Mouse (Mus musculus): ENCODE measurements around the gene Rhbdl3. TPM values are rescaled to one million over a fixed set of nuclear protein-coding genes. Genes with fewer than 3 reads are reported as not detected.

Rhbdl3 gene
- 5.6 and 6.6 TPM in 2 replicates for polyA plus RNA-seq (2012; rRNA removed)

GRCm38 (mm10) chr11:80300551-80301315 is at the start of gene Rhbdl3:
Rhbdl3 (plus strand) TSS chr11:80300912.

DNA sequence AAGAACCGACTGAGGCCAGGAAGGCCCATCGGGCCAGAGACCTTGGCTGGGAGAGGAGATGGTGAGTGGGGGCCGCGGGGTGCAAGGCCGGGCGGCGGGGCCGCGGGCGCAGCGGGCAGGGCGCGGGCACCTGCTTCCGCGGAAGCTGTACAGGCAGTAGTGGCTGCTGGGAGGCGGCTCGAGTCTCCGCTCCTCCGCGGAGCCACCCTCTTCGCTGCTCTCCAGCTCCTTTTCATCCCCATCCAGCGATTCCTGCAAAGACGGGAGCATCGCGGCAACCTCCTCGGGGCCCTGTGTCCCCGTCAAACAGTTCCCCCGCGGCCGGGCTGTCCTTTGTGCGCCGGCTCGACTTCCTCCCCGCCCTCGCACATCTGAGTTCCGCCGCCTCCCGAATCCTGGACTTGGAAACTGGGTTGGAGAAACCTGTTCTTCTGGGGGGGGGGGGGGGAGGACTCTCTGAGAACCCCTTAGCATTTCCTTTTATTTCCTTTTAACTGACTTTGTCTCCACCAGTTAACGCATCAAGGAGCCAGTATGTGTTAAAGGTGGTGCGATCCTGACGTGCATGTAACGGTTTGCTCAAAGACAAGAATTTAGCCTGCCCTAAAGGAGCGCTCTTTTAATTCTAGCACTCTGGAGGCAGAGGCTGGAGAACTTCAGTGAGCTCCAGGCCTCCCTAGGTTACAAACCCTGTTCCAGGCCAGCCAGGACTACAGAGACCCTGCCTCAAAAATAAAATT is 77.2 kb downstream of the Rhbdl3 start, which contains the start of gene 5730455P16Rik:
Gene 5730455P16Rik (minus strand): TSS at position 323 of the 740 bp plus-strand sequence.

DNA sequence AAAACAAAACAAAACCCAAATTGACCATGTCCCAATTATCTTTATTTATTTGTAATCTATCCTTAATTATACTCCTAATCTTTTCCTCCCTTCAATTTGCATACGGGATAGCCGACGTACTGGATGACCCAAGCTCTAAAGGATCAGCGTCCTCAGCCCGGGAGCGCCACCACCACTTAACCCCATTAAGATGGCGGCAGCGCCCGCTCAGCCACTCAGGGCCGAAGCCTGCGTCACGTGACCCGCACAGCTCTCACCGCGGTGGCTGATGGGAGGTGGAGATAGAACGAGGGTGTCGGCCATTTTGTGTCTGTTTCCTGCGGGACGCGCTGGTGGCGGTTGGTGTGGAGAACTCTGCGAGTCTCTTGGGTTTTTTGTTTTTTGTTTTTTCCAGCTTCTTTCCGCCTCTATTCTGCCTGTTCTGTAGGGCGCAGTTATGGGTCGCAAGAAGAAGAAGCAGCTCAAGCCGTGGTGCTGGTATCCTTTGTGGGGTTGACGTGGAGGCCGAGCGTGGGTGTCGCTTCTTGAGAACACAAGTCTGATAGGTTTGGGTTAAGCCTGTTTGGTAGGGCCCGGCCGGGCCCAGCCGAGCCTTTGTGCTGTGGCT is 82.4 kb downstream of the Rhbdl3 start, which contains the start of gene Zfp207:
Gene Zfp207 (plus strand): TSS at position 261 of the 607 bp plus-strand sequence.

Other genes with a start within 250 kb of the Rhbdl3 start
- 9.0 and 9.5 TPM in 2 replicates for gene Crlf3, start 219.9 kb upstream of the Rhbdl3 start, polyA plus RNA-seq (2012; rRNA removed)
- gene Atad5, start 211.5 kb upstream of the Rhbdl3 start, polyA plus RNA-seq (2012; rRNA removed), result 0.63 and 0.67 TPM in 2 replicates
- gene Tefm, start 158.7 kb upstream of the Rhbdl3 start, polyA plus RNA-seq (2012; rRNA removed), result 2.4 and 3.5 TPM in 2 replicates
- 8.3 and 12.6 TPM in 2 replicates for gene Adap2, start 146.8 kb upstream of the Rhbdl3 start, polyA plus RNA-seq (2012; rRNA removed)
- 10.9 and 16.3 TPM in 2 replicates for gene Rnf135, start 117.1 kb upstream of the Rhbdl3 start, polyA plus RNA-seq (2012; rRNA removed)
- 7.1 and 9.4 TPM in 2 replicates for gene Rhot1, start 91.9 kb upstream of the Rhbdl3 start, polyA plus RNA-seq (2012; rRNA removed)
- 3.5 and 4.7 TPM in 2 replicates for gene 5730455P16Rik, start 77.1 kb downstream of the Rhbdl3 start, polyA plus RNA-seq (2012; rRNA removed)
- gene Zfp207, start 82.4 kb downstream of the Rhbdl3 start, polyA plus RNA-seq (2012; rRNA removed), result 92.7 and 103 TPM in 2 replicates
- gene Psmd11, start 127.7 kb downstream of the Rhbdl3 start, polyA plus RNA-seq (2012; rRNA removed), result 33.1 and 54.1 TPM in 2 replicates
- gene Cdk5r1, start 176.1 kb downstream of the Rhbdl3 start, polyA plus RNA-seq (2012; rRNA removed), result 6.5 and 10.7 TPM in 2 replicates

All from ovary, adult 2 months (tissue).